Mouse (Mus musculus) neural tube, embryonic 12.5 days (tissue): ENCODE data around the gene Gm20388. TPM values are rescaled to one million over a fixed set of nuclear protein-coding genes. Genes with fewer than 3 reads are reported as not detected.
A peak's percentile ranks its signal among the peaks of the same experiment; 100 is the strongest.

Experiments used
- ATAC-seq: fragments of 200-750 bp; cut with Nextera tagmentation; 2 replicates; pipeline ENCODE4 v1.8.0; 2017; ENCODE audit warnings: low read depth, mild to moderate bottlenecking, moderate TSS enrichment, moderate library complexity; ENCODE audit not compliant: low FRiP score
- H3K27ac ChIP-seq: fragments of 300-500 bp; sonication (generic); 2 replicates; pipeline ENCODE4 v1.5.1; 2016
- H3K27me3 ChIP-seq: fragments of 300-500 bp; sonication (generic); replicated peaks from 2 replicates; pipeline ENCODE4 v1.6.1; 2016; ENCODE audit warnings: mild to moderate bottlenecking
- H3K36me3 ChIP-seq: fragments of 300-500 bp; sonication (generic); 2 replicates; pipeline ENCODE4 v1.6.1; 2016; ENCODE audit warnings: mild to moderate bottlenecking
- H3K4me1 ChIP-seq: fragments of 300-500 bp; sonication (generic); 2 replicates; pipeline ENCODE4 v1.6.1; 2016
- H3K4me2 ChIP-seq: fragments of 300-500 bp; sonication (generic); replicated peaks from 2 replicates; pipeline ENCODE4 v1.6.1; 2016; ENCODE audit warnings: mild to moderate bottlenecking
- H3K4me3 ChIP-seq: fragments of 300-500 bp; sonication (generic); 2 replicates; pipeline ENCODE4 v1.5.1; 2016
- H3K9ac ChIP-seq: fragments of 300-500 bp; sonication (generic); 2 replicates; pipeline ENCODE4 v1.6.1; 2016; ENCODE audit warnings: mild to moderate bottlenecking
- H3K9me3 ChIP-seq: fragments of 300-500 bp; sonication (generic); 2 replicates; pipeline ENCODE4 v1.6.1; 2016; ENCODE audit warnings: mild to moderate bottlenecking
- WGBS: fragments of 180-500 bp; shearing (Covaris S2); methylation state at CpG from one replicate; pipeline ENCODE4 v1.1.7; 2016; 5-methylcytosine and 5-hydroxymethylcytosine counted together
- polyA plus RNA-seq: library from polyadenylated mRNA; unstranded; fragments of >200 nt; fragmentation: Nextera tagmentation; extraction: Ambion mirVana; gene quantifications from 2 replicates; pipeline ENCODE4 v1.2.1, GENCODE M21; 2016

Gm20388 gene
- polyA plus RNA-seq, 1 experiment from 2014 or later, result not detected

- Histone ChIP-seq H3K4me1 (peaks cover 41% of the 10 kb centered on the region), H3K4me2 (no peak overlapping the region), H3K4me3 (no peak overlapping the region), H3K9me3 (no peaks in the 10 kb centered on the region), H3K27ac (no peak overlapping the region), H3K27me3 (no peaks in the 10 kb centered on the region), H3K36me3 (no peaks in the 10 kb centered on the region), H3K9ac (no peak overlapping the region)
- WGBS, result 80% methylated on average over 11 of the region's 11 CpGs
- no peak for ATAC-seq
Measured at GRCm38 (mm10) chr8:122520611-122521010, 2610.0 kb downstream of the Gm20388 start.

- Histone ChIP-seq H3K27ac (peak overlapping the region; percentile 50; the same call in 1 of the 2 replicates), H3K36me3 (no peaks in the 10 kb centered on the region), H3K4me2 (peak overlapping the region; percentile 46), H3K9me3 (no peaks in the 10 kb centered on the region), H3K27me3 (no peaks in the 10 kb centered on the region), H3K4me1 (peaks cover 41% of the 10 kb centered on the region), H3K9ac (0 out of 2 replicates have a peak overlapping the region, but pooled peaks have one; percentile 9), H3K4me3 (no peak overlapping the region)
- ATAC-seq, result no peak
- 56% methylated on average over 14 of the region's 14 CpGs for WGBS
Measured at GRCm38 (mm10) chr8:122522796-122523651, 2612.4 kb downstream of the Gm20388 start.

- ATAC-seq, result peak; percentile 66
- H3K4me1 ChIP-seq, result peaks cover 39% of the 10 kb centered on the region
- peak overlapping the region; percentile 50; the same call in 1 of the 2 replicates for H3K27ac ChIP-seq
- H3K9me3 ChIP-seq, result no peaks in the 10 kb centered on the region
- peak overlapping the region; percentile 46 for H3K4me2 ChIP-seq
- H3K4me3 ChIP-seq, result no peak overlapping the region
- no peaks in the 10 kb centered on the region for H3K36me3 ChIP-seq
- WGBS, result 17% methylated on average over 23 of the region's 23 CpGs
- H3K9ac ChIP-seq, result no peak overlapping the region
- no peaks in the 10 kb centered on the region for H3K27me3 ChIP-seq
Measured at GRCm38 (mm10) chr8:122523652-122524360, 2613.2 kb downstream of the Gm20388 start.

GRCm38 (mm10) chr8:122524506-122524905 lies 2613.9 kb downstream of the Gm20388 start:
- Histone ChIP-seq H3K9ac (no peak overlapping the region), H3K27ac (no peak overlapping the region), H3K9me3 (no peaks in the 10 kb centered on the region), H3K27me3 (no peaks in the 10 kb centered on the region), H3K4me3 (no peak overlapping the region), H3K4me2 (peak overlapping the region; percentile 46), H3K36me3 (no peaks in the 10 kb centered on the region), H3K4me1 (peaks cover 39% of the 10 kb centered on the region)
- ATAC-seq, result no peak
- WGBS, result 81% methylated on average over 6 of the region's 6 CpGs

- H3K9me3 ChIP-seq, result no peaks in the 10 kb centered on the region
- H3K9ac ChIP-seq, result no peak overlapping the region
- H3K27me3 ChIP-seq, result no peaks in the 10 kb centered on the region
- WGBS, result 82% methylated on average over 6 of the region's 6 CpGs
- ATAC-seq, result no peak
- no peaks in the 10 kb centered on the region for H3K36me3 ChIP-seq
- peaks cover 39% of the 10 kb centered on the region for H3K4me1 ChIP-seq
- no peak overlapping the region for H3K4me2 ChIP-seq
- no peak overlapping the region for H3K27ac ChIP-seq
- H3K4me3 ChIP-seq, result no peak overlapping the region
Measured at GRCm38 (mm10) chr8:122525004-122525403, 2614.4 kb downstream of the Gm20388 start.

- H3K27me3 ChIP-seq, result no peaks in the 10 kb centered on the region
- 80% methylated on average over 3 of the region's 3 CpGs for WGBS
- H3K9ac ChIP-seq, result no peak overlapping the region
- H3K36me3 ChIP-seq, result no peaks in the 10 kb centered on the region
- ATAC-seq, result no peak
- no peak overlapping the region for H3K27ac ChIP-seq
- no peak overlapping the region for H3K4me3 ChIP-seq
- no peak overlapping the region for H3K4me2 ChIP-seq
- no peaks in the 10 kb centered on the region for H3K9me3 ChIP-seq
- H3K4me1 ChIP-seq, result peaks cover 39% of the 10 kb centered on the region
Measured at GRCm38 (mm10) chr8:122526084-122526483, 2615.4 kb downstream of the Gm20388 start.

GRCm38 (mm10) chr8:122526526-122527170 lies 2616.0 kb downstream of the Gm20388 start:
- no peak overlapping the region for H3K27ac ChIP-seq
- ATAC-seq, result no peak
- WGBS, result 75% methylated on average over 7 of the region's 7 CpGs

GRCm38 (mm10) chr8:122527937-122528336 lies 2617.3 kb downstream of the Gm20388 start:
- Histone ChIP-seq H3K27ac (no peak overlapping the region), H3K36me3 (no peaks in the 10 kb centered on the region), H3K4me1 (peaks cover 36% of the 10 kb centered on the region), H3K9ac (no peak overlapping the region), H3K4me3 (no peak overlapping the region), H3K4me2 (no peak overlapping the region), H3K9me3 (no peaks in the 10 kb centered on the region), H3K27me3 (no peaks in the 10 kb centered on the region)
- WGBS, result 93% methylated on average over 3 of the region's 3 CpGs
- no peak for ATAC-seq

More at GRCm38 (mm10) chr8:122526526-122527170, 2616.0 kb downstream of the Gm20388 start:
- Histone ChIP-seq H3K36me3 (no peaks in the 10 kb centered on the region), H3K9ac (no peak overlapping the region), H3K27me3 (no peaks in the 10 kb centered on the region), H3K4me2 (no peak overlapping the region), H3K4me3 (no peak overlapping the region), H3K9me3 (no peaks in the 10 kb centered on the region), H3K4me1 (peaks cover 39% of the 10 kb centered on the region)

- no peaks in the 10 kb centered on the region for H3K36me3 ChIP-seq
- H3K27ac ChIP-seq, result no peak overlapping the region
- H3K4me2 ChIP-seq, result no peak overlapping the region
- H3K4me1 ChIP-seq, result peaks cover 24% of the 10 kb centered on the region
- WGBS, result 91% methylated on average over 4 of the region's 4 CpGs
- ATAC-seq, result no peak
- H3K9me3 ChIP-seq, result no peaks in the 10 kb centered on the region
- no peak overlapping the region for H3K4me3 ChIP-seq
- H3K27me3 ChIP-seq, result no peaks in the 10 kb centered on the region
- H3K9ac ChIP-seq, result no peak overlapping the region
Measured at GRCm38 (mm10) chr8:122529159-122529558, 2618.5 kb downstream of the Gm20388 start.

- Histone ChIP-seq H3K9ac (no peak overlapping the region), H3K27me3 (no peaks in the 10 kb centered on the region), H3K4me2 (no peak overlapping the region), H3K4me1 (peaks cover 6% of the 10 kb centered on the region; the same call in 1 of the 2 replicates), H3K4me3 (no peak overlapping the region), H3K36me3 (no peaks in the 10 kb centered on the region), H3K9me3 (no peaks in the 10 kb centered on the region), H3K27ac (no peak overlapping the region)
- ATAC-seq, result no peak
- WGBS, result 88% methylated on average over 8 of the region's 8 CpGs
Measured at GRCm38 (mm10) chr8:122531312-122531711, 2620.7 kb downstream of the Gm20388 start.

- Histone ChIP-seq H3K4me2 (no peak overlapping the region), H3K4me1 (no peaks in the 10 kb centered on the region; the same call in 1 of the 2 replicates), H3K9ac (no peak overlapping the region), H3K9me3 (no peaks in the 10 kb centered on the region), H3K36me3 (no peaks in the 10 kb centered on the region), H3K27ac (no peak overlapping the region), H3K4me3 (no peak overlapping the region), H3K27me3 (no peaks in the 10 kb centered on the region)
- WGBS, result 54% methylated on average over 6 of the region's 6 CpGs
- no peak for ATAC-seq
Measured at GRCm38 (mm10) chr8:122537033-122537432, 2626.4 kb downstream of the Gm20388 start.

GRCm38 (mm10) chr8:122537812-122538211 lies 2627.2 kb downstream of the Gm20388 start:
- Histone ChIP-seq H3K9ac (no peak overlapping the region), H3K4me1 (no peaks in the 10 kb centered on the region; the same call in 1 of the 2 replicates), H3K4me2 (no peak overlapping the region), H3K9me3 (no peaks in the 10 kb centered on the region), H3K27me3 (no peaks in the 10 kb centered on the region), H3K36me3 (no peaks in the 10 kb centered on the region), H3K27ac (no peak overlapping the region), H3K4me3 (no peak overlapping the region)
- WGBS, result 90% methylated on average over 2 of the region's 2 CpGs
- ATAC-seq, result no peak
